Mouse (Mus musculus) thymus, postnatal 36 days (tissue): Measurements from ENCODE around the gene Fam131c.

Experiments used
- DNase-seq, 2 experiments: peaks; one replicate each; pipeline ENCODE4 v3.0.0; 2022; ENCODE audit warnings: mixed read lengths in 2 of 2

Fam131c gene

DNA sequence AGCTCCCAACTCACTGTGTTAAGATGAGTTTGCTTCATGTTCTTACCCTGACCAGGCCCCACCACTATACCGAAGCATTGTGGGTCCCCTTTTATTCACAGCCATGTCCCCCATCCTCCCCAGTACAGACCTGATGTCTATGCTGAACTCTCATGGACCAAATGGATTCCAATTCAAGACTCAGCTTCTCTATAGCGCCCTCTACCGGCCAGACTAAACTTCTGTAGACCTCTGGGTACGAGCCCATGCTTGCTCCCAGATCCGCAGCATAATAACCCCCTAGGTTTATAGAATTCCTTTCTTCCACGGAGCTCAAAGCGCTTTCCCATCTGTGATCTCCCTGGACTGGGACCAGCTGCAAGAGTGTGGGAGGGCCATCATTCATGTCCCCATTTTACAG, 7.2 kb upstream of the Fam131c start:
- no peak for DNase-seq

DNA sequence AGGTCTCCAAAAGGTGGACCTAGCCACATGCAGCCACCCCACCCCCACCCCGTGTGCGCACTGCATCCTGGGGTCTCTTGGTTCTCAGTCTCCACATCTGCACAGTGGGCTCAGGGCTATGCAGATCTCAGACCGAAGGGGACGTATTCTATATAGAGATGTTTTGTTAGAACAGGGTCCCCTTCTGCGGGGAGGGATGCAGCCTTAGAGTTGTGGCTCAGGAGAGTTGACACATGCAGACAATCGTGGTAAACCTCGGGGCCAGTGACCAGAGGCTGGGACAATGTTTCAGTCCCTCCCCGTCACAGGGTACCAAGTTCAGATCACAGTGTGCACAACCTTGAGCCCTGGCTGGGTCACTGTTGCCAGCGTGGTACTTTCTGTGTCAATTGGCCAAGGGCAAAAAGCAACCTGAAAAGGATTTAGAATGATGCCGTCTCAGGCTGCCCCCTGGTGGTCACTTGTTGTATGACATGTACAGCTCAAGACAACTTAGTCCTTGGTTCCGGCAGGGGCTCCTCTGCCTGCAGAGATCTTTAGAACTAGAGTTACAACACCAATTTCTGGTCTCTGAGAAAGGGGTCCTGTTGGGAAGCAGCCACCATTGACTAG, 5.0 kb upstream of the Fam131c start:
- peak; percentile 42 to 63 for DNase-seq

DNA sequence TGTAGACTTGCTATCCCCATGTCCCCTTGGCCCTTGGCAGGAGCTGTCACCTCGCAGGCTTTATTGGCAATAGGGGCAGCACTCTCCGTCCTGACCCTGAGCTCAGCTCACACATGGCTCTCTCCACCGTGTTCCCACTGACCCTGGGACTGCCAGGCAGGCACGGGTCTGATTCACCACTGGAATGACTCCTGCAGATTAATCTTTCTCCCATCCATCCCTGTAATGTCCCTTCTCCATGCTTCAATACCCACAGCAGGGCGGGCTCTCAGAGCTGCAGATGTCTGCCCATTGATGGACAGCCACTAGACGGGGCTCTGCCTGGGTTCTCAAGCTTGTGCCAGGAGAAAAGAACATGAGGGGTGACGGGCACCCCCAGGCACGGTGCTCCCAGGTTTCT, 2.9 kb upstream of the Fam131c start:
- DNase-seq = no peak

DNA sequence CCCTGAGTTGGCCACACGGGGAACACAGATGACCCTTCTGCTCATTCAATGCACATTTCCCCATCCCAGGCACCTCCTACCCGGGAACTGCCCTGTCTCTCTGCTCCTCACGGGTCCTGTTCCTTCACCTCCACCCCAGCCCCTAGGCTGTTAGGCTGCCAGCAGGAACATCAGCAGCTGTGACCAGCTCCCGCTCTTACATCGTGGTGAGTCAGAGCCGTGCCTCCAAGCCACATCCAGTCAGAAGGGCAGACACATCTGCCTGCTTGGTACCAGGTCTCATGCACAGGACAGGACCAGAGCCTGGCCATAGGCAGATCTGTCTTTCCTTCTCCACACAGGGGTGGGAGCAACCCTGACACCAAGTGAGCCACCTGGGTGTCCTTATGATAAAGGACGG, 2.1 kb upstream of the Fam131c start:
- DNase-seq = no peak

DNA sequence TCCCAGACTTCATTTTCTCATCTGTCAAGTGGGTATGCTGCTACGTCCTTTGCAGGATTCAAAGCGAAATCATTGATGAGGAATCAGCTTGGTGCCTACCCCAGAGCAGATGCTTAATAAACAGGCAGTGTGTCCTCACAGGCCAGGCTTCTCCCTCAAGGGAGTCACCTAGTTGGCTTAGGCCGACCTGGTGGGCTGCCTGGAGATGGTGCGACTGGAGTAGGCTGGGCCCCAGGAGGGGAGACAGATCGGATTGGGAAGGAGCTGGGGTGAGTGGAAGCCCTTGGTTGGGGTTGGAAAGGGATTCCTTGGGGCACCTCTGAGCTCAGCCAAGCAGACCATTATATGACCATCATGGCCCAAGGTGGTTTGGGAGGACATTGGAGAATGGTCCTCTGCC, 4.4 kb downstream of the Fam131c start:
- DNase-seq = no peak

DNA sequence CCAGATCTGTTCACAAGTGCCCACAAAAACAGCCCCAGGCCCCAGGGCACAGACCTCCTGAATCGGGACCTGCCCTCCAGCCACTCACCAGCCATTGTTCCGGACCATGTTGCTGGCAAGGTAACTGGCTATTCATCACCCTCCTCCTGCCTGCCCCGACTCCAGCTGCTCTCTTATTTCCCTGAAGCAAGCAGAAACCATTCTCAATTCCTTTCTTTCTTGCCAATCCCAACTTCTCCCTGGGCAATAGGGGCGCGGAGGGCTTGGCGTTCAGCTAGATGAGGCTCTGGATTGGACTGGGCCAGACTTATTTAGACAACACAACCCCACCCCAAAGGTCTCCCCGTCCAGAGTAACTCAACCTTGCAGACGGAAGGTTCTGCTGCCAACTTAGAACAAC, 11.7 kb downstream of the Fam131c start:
- DNase-seq = no peak

DNA sequence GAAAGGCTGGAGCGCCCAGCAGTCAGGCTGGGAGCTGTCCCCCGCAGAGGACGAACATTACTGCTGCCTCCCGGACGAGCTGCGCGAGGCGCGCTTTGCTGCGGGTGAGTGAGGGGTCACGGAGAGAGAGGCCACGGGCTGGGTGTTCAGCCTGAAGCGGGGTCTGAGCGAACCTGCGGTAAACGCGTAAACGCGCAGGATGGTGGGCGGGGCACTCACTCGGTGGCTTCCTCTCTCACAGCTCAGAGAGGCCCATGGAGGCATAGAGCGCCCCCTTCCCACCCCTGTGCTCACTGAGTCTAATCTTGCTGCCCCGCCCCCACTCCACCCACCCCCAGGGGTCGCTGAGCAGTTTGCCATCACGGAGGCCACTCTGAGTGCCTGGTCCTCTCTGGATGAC, 14.4 kb downstream of the Fam131c start:
- DNase-seq = peak; percentile 44 to 51

DNA sequence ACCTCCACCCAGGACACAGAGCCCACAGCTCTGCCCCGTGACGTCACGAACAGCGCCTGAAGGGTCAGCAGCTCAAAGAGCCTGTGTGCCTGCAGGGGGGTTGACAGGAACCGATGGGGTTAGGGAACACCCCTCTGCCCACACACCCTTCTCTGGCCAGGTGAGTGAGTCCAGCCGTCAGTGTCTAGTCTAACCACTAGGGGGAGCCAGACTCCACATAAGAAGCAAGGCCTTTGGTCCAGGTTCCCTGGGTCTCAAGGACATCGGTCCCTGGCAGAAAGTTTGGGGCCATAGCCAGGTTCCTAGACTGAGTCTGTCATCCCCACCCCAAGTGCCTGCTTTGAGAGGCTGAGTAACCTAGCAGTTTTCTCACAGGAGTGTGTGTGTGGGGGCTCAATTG, 17.3 kb downstream of the Fam131c start:
- DNase-seq = peak; percentile 27 to 36

DNA sequence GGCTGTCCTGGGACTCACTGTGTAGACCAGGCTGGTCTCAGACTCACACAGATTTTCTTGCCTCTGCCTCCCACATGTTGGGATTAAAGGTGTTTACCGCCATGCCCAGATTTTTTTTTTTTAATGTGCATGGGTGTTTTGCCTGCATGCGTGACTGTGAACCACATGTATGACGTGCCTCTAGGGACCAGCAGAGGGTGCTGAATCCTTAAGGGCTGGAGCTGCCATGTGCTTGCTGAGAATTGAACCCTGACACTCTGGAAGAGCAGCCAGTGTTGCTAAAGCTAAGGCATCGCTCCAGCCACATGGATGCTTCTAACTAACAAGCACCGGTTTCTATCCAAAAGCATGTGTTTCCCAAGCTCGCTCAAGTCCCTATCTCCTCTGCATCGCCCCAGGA, 18.1 kb downstream of the Fam131c start:
- no peak for DNase-seq

DNA sequence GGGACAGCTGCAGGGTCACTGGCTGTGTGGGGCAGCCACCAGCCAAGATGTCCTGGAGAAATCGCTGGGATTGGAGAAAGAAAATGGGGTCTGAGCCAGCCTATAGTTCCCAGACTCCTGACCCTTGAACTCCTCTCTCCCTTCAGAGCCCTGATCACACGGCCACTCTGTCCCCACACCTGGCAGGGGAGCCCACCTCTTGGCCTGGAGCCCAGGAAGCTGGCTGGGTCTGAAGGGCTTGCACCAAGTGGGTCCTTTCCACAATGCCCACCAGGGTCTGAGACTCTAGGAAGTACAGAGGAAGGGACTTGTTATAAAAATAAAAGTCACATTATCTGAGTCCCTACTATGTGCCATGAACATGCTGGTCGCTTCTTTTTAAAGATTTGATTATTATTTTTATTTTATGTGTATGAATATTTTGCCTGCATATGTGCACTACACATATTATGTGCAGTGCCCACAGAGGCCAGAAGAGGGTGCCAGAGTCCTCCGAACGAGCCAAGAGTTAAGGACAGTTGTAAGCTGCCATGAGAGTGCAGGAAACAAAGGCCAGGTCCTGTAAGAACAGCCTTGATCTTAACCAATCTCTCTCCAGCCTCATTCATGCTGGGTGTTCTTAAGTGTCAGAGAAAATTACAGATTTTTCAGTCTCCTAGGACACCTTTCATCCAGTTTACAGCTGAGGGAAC, 19.2 kb downstream of the Fam131c start:
- peak; percentile 62 to 70 for DNase-seq

DNA sequence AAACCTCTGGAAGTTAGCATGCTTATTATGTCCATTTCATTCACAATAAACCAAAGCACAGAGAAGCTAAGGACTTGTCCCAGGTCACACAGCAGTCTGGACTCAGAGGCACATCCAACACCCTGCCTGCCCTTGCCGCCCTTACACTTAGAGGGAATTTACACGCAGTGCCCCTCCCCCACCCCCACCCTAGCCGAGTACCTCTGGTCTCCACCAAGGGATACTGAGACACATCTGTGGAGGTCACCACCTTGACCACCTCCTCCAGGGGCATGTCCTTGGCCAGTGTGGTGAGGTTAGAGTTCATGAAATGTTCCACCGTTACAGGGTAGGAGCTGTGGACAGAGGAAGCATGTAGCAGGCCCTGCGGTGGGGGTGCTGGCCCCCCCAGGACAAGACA, 19.9 kb downstream of the Fam131c start:
- no peak for DNase-seq

DNA sequence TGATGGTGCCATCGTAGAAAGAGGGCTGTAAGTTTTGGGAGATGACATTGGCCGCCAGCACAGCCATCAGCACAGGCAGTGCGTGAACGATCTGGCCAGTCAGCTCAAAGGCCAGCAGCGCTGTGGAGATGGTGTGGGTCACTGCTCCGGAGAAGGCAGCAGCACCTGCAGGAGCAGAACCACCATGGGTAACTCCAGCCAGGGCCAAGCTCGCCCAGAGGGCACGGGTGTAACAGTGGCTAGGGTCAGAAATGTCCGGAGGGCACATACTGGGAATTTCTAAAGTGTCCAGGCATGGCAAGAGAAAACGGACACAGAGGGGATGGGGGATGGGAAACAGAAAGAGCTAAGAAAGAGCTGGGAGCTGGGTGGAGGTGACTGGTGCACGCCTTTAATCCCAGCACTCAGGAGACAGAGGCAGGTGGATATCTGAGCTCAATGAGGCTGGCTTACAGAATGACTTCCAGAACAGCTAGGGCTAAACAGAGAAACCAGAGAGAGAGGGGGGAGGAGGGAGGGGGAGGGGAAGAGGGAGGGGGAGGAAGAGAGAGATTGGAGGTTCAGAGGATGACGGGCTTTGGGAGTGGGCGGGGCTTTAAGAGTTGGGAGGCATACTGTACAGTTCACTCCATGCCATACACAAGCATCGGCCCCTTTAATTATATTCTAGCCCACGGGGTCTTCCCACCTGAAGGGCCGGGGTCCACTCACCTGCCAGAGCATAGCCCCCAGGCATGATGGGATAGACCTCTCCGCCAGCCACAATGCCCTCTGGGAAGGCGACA, 21.5 kb downstream of the Fam131c start:
- no peak for DNase-seq

DNA sequence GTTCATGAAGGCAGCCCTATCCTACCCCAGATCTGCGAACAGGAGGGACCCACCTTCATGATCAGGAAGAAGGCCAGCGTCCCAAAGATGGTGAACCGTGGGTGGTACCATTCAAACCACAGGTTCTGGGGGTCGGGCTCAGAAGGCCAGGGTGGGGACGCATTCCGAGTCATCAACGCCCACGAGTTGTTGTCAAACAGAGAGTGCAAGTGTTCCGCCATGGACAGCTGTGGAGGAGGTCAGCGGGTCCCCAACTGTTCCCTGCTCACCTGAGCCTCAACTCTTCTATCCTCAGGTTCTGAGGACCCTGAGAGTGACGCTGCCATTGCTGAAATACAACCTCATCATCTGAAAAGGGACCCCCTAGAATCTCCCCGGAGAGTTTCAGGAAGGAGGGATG, 23.3 kb downstream of the Fam131c start:
- DNase-seq = no peak

DNA sequence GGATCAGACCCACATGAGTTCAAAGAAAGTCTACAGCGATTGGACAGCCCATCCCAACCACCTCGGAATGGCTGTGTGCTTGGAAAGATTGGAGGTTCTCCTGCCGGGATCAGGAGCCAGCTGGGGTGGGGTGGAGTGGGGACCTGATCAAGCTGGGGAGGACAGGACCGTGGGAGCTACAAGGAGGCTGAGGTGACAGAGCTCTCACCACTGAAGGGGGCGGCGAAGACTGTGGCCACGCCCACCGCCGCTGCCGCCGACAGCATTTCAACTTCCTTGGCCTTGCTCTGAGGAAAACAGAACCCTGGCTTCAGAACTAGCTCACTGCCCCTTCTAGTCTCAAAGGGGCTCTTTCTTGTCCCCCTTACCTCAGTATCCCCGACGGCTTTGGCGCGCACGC, 26.7 kb downstream of the Fam131c start:
- no peak for DNase-seq

DNA sequence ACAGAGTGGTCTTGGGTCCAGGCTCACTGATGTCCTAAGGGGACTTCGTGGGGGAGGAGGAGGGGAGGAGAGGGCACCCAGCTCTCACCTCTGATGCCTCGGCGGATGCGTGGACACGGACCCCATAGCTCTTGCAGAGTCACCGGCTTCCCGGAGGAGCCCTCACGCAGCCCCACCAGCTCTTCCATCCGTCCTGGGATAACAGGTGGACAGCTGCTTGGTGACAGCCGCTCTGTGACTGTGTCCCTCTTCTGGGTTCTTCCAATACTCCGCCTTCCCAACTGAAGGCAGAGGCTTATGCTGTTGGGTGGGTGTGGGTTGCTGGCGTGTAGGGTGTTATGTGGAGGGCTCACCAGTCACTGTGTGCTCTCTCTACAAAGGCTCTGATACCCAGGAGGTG, 29.8 kb downstream of the Fam131c start:
- DNase-seq = no peak

DNA sequence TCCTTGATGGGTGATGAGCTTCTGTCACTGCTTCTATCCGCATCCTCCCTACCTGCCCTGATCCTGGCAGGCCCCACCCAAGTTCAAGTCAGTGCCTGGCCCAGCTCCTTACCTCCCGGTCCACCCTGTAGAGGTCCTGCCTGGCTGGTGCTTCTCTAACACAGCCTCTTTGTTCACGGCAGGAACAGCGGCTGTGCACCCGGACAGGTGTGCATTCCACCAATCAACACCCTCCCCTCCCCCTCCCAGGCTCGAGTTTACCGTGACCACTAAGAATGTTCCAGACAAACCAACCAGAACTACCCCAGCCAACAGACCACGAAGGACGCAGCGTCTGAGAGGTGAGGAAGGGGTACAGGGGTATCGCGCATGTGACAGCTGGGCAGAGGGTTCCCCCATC, 30.5 kb downstream of the Fam131c start, which contains the start of gene Clcnka:
Gene Clcnka, minus strand, starts transcription at position 180 of the 400 bp plus-strand sequence.
- no peak for DNase-seq

DNA sequence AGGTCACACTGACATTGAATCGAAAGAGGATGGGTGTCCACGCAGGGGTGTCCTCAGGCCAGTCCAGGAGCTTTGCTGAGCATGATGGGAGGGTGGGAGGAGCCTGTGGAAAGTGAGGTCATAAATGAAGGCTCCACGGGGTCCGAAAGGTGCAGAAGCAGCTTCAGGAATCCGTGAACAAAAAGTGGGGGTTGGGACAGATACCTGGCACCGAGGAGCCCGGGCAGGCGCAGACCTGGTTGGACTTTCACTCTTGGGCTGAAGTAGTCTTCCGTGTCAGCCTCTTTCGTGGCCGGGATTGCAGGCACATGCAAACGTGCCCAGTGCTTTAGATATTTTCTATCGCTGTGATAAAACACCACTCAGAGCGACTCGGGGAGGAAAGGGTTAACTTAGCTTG, 32.2 kb downstream of the Fam131c start:
- DNase-seq = no peak

DNA sequence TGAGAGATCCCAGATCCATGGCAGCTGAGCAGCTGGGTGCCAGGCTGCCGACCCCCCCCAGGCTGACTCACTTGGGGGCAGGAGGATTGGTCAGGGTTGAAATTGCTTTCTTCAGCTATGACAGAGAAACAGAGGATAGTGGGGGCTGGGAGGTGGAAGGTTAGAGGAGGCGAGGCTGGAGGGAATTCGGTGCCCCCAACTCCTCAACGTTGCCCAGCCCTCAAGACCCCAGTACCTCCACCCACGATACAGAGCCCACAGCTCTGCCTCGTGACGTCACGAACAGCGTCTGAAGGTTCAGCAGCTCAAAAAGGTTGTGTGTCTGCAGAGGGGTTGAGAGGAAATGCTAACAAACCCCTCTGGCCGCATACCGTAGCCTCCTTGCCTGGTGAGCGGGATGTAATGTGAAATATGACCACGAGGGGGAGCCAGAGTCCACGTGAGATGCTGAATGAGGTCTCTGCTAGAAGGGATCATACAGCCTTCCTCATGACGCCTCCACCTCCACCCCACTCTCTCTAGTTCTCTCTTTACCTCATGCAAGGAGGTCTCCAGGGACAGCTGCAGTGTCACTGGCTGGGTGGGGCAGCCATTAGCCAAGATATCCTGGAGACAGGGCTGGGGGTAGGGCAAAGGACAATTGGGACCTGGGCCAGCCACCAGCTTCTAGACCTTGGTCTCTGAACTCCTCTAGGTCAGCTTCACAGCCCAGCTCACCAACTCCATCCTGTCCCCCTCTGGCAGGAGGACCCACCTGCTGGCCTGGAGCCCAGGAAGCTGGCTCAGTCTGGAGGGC, 36.7 kb downstream of the Fam131c start:
- DNase-seq = peak; percentile 81 to 83

DNA sequence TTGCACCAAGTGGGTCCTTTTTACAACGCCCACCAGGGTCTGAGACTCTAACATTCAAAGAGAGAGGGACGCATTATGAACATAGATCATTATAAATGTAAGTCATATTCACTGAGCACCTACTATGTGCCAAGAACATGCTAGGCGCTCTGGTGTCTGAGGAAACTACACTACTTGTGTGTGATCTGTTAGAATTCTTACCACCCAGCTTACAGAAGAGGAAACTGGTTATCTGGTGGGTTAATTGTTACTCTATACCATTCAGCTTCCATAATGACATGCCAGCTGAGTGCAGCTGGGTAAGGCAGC, 37.2 kb downstream of the Fam131c start:
- DNase-seq = no peak

DNA sequence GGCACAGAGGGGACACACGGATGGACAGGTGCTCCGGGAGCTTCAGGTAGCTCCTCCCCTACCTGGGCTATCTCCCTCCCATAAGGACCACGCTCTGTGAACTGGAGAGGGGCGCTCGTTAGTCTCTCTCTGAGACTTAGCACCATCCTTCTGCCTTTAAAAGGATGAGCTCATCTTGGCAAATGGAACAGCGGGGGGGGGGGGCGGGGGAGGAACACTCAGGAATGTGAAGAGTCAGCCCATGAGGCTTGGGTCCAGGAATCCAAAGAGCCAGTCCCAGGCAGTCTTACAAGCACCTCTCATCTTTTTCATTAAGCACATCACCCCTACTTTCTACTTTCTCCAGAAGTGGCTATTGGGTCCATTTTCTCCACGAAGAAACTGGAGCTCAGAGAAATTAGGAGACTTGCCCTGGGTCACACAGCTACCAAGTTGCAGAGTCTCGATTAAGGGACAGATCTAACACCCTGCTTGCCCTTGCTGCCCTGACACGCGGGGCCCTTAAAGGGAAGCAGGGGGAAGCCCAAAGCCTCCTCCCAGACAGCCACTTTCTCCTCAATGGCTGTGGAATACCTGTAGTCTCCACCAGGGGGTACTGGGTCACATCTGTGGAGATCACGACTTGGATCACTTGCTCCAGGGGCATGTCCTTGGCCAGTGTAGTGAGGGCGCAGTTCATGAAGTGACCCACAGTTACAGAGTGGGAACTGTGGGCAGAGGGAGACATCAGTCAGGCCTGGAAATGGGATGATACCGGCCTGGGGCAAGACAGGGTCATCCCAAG, 38.7 kb downstream of the Fam131c start:
- peak; percentile 32 to 40 for DNase-seq

DNA sequence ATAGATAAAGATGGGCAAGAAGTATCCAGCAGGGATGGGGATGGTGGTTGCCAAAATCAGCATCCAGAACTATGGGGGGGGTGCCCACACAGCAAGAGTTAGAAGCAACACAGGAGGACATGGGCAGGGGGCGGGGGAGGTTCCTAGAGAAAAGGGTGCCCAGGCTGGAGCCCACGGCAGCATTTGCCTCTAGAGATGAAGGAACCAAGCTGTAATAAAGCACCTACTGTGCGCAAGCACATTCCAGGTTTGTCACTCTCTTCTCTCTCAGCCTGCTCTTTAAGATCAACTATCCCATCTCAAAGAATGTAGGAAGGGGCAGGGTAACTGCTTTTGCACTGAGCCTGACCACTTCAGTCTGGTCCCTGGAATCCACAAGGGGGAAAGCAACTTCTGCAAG, 40.6 kb downstream of the Fam131c start:
- DNase-seq = no peak

DNA sequence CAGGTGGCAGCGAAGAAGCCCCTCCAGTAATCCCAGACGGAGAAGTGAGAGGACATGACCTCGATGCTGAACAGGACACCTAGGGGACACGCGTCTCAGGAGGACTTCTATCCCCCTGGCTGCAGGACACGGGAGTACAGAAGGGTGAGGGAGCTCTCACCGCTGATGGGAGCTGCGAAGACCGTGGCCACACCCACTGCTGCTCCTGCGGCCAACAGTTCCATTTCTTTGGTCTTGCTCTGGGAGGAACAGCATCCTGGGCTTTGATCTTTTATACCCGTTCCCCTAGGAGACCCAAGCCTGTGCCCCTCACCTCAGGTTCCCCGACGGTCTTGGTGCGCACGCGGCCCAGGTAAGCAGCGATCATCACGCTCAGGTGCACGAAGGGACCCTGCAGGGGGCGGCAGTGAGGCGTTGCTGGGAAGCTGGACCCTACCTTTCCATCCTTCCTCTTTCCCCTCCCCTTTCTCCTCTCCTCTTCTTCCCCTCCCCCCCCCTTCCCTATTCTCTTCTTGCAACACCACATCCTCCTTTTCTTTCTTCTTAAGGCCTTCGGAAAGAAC, 43.5 kb downstream of the Fam131c start:
- no peak for DNase-seq
